Comparison of ENCODE assay signal across 9 mouse cellular contexts in genomic region chr2:152395271-152395920, GRCm38 (mm10). TPM values are rescaled to one million over a fixed set of nuclear protein-coding genes. Genes with fewer than 3 reads are reported as not detected.
DNase-seq lines count a peak whose midpoint lies in the region; ATAC-seq and TF ChIP-seq lines count a peak whose summit lies in the region.
"Had no signal": no experiment of that assay in that cellular context is flagged by ENCODE, and none has a peak within 500 bp of the region (broad histone marks: within the 10 kb centered on the region; RNA-seq: fewer than 3 reads in every experiment).

No protein-coding gene starts in this region.

- H3K9me3 ChIP-seq in forebrain, postnatal 0 days (ENCODE audit: low read length): no peaks in the 10 kb centered on the region
- H3K9me3 ChIP-seq in liver, embryonic 14.5 days (ENCODE audit: control insufficient read depth, low read length): no peaks in the 10 kb centered on the region

- no peak for TF ChIP-seq CTCF in forebrain, postnatal 0 days (IDR thresholded peaks at IDR 0.05; ENCODE audit: low read depth)
- TF ChIP-seq CTCF in liver, embryonic 14.5 days (IDR thresholded peaks at IDR 0.05; ENCODE audit: low read depth): no peak

- peak overlapping the region; percentile 100; the same call in 1 of the 2 replicates for H3K27ac ChIP-seq in forebrain, postnatal 0 days (ENCODE audit: low read depth, low read length)
- no peak overlapping the region for H3K27ac ChIP-seq in liver, embryonic 14.5 days

- H3K27me3 ChIP-seq in forebrain, postnatal 0 days (ENCODE audit: insufficient read depth, low read length): no peaks in the 10 kb centered on the region
- no peaks in the 10 kb centered on the region for H3K27me3 ChIP-seq in liver, embryonic 14.5 days (ENCODE audit: control insufficient read depth, insufficient read depth, low read length)

- ATAC-seq in forebrain, postnatal 0 days: no peak
- ATAC-seq in liver, embryonic 14.5 days (ENCODE audit: insufficient read depth): no peak
- ATAC-seq in cerebellum, adult (ENCODE audit: insufficient number of reproducible peaks, low FRiP score, low TSS enrichment): no peak

- peak overlapping the region; percentile 85 for H3K4me2 ChIP-seq in forebrain, postnatal 0 days (ENCODE audit: low read depth)
- H3K4me2 ChIP-seq in liver, embryonic 14.5 days (ENCODE audit: low read depth): peak overlapping the region; percentile 91

- no peak for TF ChIP-seq EP300 in liver, embryonic 14.5 days (IDR thresholded peaks at IDR 0.05; ENCODE audit: low read depth)

- 16% methylated on average over 13 of the region's 13 CpGs for WGBS in forebrain, postnatal 0 days
- 36% methylated on average over 13 of the region's 13 CpGs for WGBS in liver, embryonic 14.5 days (ENCODE audit: insufficient replicate concordance)

- H3K9ac ChIP-seq in forebrain, postnatal 0 days: peak overlapping the region; percentile 97
- H3K9ac ChIP-seq in liver, embryonic 14.5 days (replicated peaks): no peak overlapping the region

- peaks cover 9% of the 10 kb centered on the region; the same call in 1 of the 2 replicates for H3K4me1 ChIP-seq in forebrain, postnatal 0 days (ENCODE audit: insufficient read depth)
- H3K4me1 ChIP-seq in liver, embryonic 14.5 days (replicated peaks; ENCODE audit: control insufficient read depth in 2 of 2, insufficient read depth in 2 of 2, low read length in 1 of 2): peaks cover 18 to 31% of the 10 kb centered on the region in 2 experiments

- peak; percentile 44 to 54 for DNase-seq in cerebellum, postnatal 14 days
- no peak for DNase-seq in cerebellum, adult 9-10 months
- peak; percentile 34 for DNase-seq in 3T3-L1 (ENCODE audit: low read depth, low spot score)
- no peak for DNase-seq in forebrain, postnatal 0 days
- no peak for DNase-seq in liver, embryonic 14.5 days (ENCODE audit: low read depth in 3 of 3, low spot score in 3 of 3)
- no peak for DNase-seq in urinary bladder, adult 2 months (ENCODE audit: low spot score)
- DNase-seq in embryo, embryonic 10 days (ENCODE audit: low spot score): no peak

- 0 out of 2 replicates have a peak, but pooled peaks cover 4% of the 10 kb centered on the region for H3K36me3 ChIP-seq in forebrain, postnatal 0 days (ENCODE audit: insufficient read depth)
- H3K36me3 ChIP-seq in liver, embryonic 14.5 days (replicated peaks; ENCODE audit: control insufficient read depth, insufficient read depth, low read depth): no peaks in the 10 kb centered on the region

- peak overlapping the region; percentile 91 for H3K4me3 ChIP-seq in forebrain, postnatal 0 days (ENCODE audit: low read depth, low read length)
- H3K4me3 ChIP-seq in liver, embryonic 14.5 days (ENCODE audit: insufficient read depth in 1 of 2, low read depth in 2 of 2, low read length in 2 of 2): peak overlapping the region; percentile 74 to 76

RNA-seq across cellular contexts. Expression of gene Sox12, which starts 2.5 kb away (rescaled TPM):
- total RNA-seq in forebrain, postnatal 0 days (2014; rRNA removed): 47.1 and 47.8 TPM in 2 replicates
- 10.0 and 11.9 TPM in 2 replicates for polyA plus RNA-seq in forebrain, postnatal 0 days (2015; fragmentation: Nextera tagmentation; extraction: Ambion mirVana)
- 4.4 TPM in 2 replicates for polyA plus RNA-seq in liver, embryonic 14.5 days (2012; rRNA removed)
- 1.4 and 1.9 TPM in 2 replicates for polyA plus RNA-seq in liver, embryonic 14.5 days (2014; fragmentation: Nextera tagmentation; extraction: Ambion mirVana)
- polyA plus RNA-seq in urinary bladder, adult 2 months (2012; rRNA removed): 8.6 and 12.6 TPM in 2 replicates

RNA-seq across cellular contexts. Expression of gene Nrsn2, which starts 19.0 kb away (rescaled TPM):
- 30.9 and 43.7 TPM in 2 replicates for total RNA-seq in forebrain, postnatal 0 days (2014; rRNA removed)
- 32.0 and 52.1 TPM in 2 replicates for polyA plus RNA-seq in forebrain, postnatal 0 days (2015; fragmentation: Nextera tagmentation; extraction: Ambion mirVana)
- polyA plus RNA-seq in liver, embryonic 14.5 days (2012; rRNA removed): not detected in 2 replicates
- not detected in 2 replicates for polyA plus RNA-seq in liver, embryonic 14.5 days (2014; fragmentation: Nextera tagmentation; extraction: Ambion mirVana)
- polyA plus RNA-seq in urinary bladder, adult 2 months (2012; rRNA removed): not detected in 2 replicates
- total RNA-seq: common myeloid progenitor, adult 5-6 weeks had no signal

RNA-seq across cellular contexts. Expression of gene Zcchc3, which starts 19.4 kb away (rescaled TPM):
- total RNA-seq in forebrain, postnatal 0 days (2014; rRNA removed): 10.5 and 16.4 TPM in 2 replicates
- polyA plus RNA-seq in forebrain, postnatal 0 days (2015; fragmentation: Nextera tagmentation; extraction: Ambion mirVana): 13.5 and 15.4 TPM in 2 replicates
- 7.6 and 9.1 TPM in 2 replicates for polyA plus RNA-seq in liver, embryonic 14.5 days (2012; rRNA removed)
- polyA plus RNA-seq in liver, embryonic 14.5 days (2014; fragmentation: Nextera tagmentation; extraction: Ambion mirVana): 8.7 and 10.7 TPM in 2 replicates
- 8.7 and 9.7 TPM in 2 replicates for polyA plus RNA-seq in urinary bladder, adult 2 months (2012; rRNA removed)

RNA-seq across cellular contexts. Expression of gene 6820408C15Rik, which starts 20.0 kb away (rescaled TPM):
- 2.3 and 5.0 TPM in 2 replicates for total RNA-seq in forebrain, postnatal 0 days (2014; rRNA removed)
- 5.6 and 6.4 TPM in 2 replicates for polyA plus RNA-seq in forebrain, postnatal 0 days (2015; fragmentation: Nextera tagmentation; extraction: Ambion mirVana)
- 0.15 and 0.19 TPM in 2 replicates for polyA plus RNA-seq in liver, embryonic 14.5 days (2012; rRNA removed)
- 0.11 and 0.23 TPM in 2 replicates for polyA plus RNA-seq in liver, embryonic 14.5 days (2014; fragmentation: Nextera tagmentation; extraction: Ambion mirVana)
- polyA plus RNA-seq in urinary bladder, adult 2 months (2012; rRNA removed): 0.40 and 0.45 TPM in 2 replicates
- total RNA-seq: common myeloid progenitor, adult 5-6 weeks had no signal

RNA-seq across cellular contexts. Expression of gene Trib3, which starts 51.6 kb away (rescaled TPM):
- 2.0 and 2.2 TPM in 2 replicates for total RNA-seq in forebrain, postnatal 0 days (2014; rRNA removed)
- 1.3 and 1.4 TPM in 2 replicates for polyA plus RNA-seq in forebrain, postnatal 0 days (2015; fragmentation: Nextera tagmentation; extraction: Ambion mirVana)
- 0.54 and 0.77 TPM in 2 replicates for polyA plus RNA-seq in liver, embryonic 14.5 days (2012; rRNA removed)
- 0.70 and 1.5 TPM in 2 replicates for polyA plus RNA-seq in liver, embryonic 14.5 days (2014; fragmentation: Nextera tagmentation; extraction: Ambion mirVana)
- 2.4 and 2.9 TPM in 2 replicates for polyA plus RNA-seq in urinary bladder, adult 2 months (2012; rRNA removed)
- total RNA-seq: common myeloid progenitor, adult 5-6 weeks had no signal

Comparison
In these comparisons a context has a peak if more than half of its experiments do, and no peak if none do; other contexts are left out.
1. DNase-seq: peak in cerebellum, postnatal 14 days (2 of 2) and 3T3-L1 (single experiment); none in cerebellum, adult 9-10 months (single experiment), forebrain, postnatal 0 days (single experiment), liver, embryonic 14.5 days (0 of 3), urinary bladder, adult 2 months (single experiment) and embryo, embryonic 10 days (single experiment).
2. RNA of gene Nrsn2, which starts 19.0 kb away (polyA plus RNA-seq): 32.0 to 52.1 TPM in forebrain, postnatal 0 days; not detected in urinary bladder, adult 2 months and not detected in liver, embryonic 14.5 days; every median in the first group is over 10 times any median in the second.